Mouse (Mus musculus) T-helper 1 cell (primary cell): ENCODE data around the gene Sirt1.
"Not testable (repeated sequence)": the region's sequence is repeated elsewhere in the genome, so short reads cannot be mapped to it uniquely, and the experiment has no call there.

ENCODE experiments used
- in situ Hi-C: fragments of 300-600 bp; cut with MboI, MseI; formaldehyde crosslinking; loops from one replicate; pipeline ENCODE4 v1.15.1; 2025; ENCODE audit warnings: high pct_unique_total_duplicates

The Sirt1 gene

GRCm38 (mm10) chr10:63396963-63397362, 15.5 kb upstream of the Sirt1 start:
- in situ Hi-C loops, result no loop called here

GRCm38 (mm10) chr10:63388948-63389347, 7.4 kb upstream of the Sirt1 start:
- in situ Hi-C loops, result no loop called here

GRCm38 (mm10) chr10:63386991-63387390, 5.5 kb upstream of the Sirt1 start:
- in situ Hi-C loops, result no loop called here

- in situ Hi-C loops, result no loop called here
Measured at GRCm38 (mm10) chr10:63386444-63386843, 4.9 kb upstream of the Sirt1 start.

GRCm38 (mm10) chr10:63385897-63386296, 4.4 kb upstream of the Sirt1 start:
- in situ Hi-C loops, result not testable (repeated sequence)

GRCm38 (mm10) chr10:63382372-63383279, 1.1 kb upstream of the Sirt1 start, which contains the start of gene Dnajc12:
Gene Dnajc12, plus strand, starts transcription at chr10:63382443.
- in situ Hi-C loops, result no loop called here

GRCm38 (mm10) chr10:63378948-63379680, 2.4 kb downstream of the Sirt1 start:
- in situ Hi-C loops, result loop anchor here (5.0 kb wide), 1 partner anchor 37 kb away; no protein-coding TSS in a partner anchor

GRCm38 (mm10) chr10:63377468-63377867, 4.0 kb downstream of the Sirt1 start:
- in situ Hi-C loops, result loop anchor here (5.0 kb wide), 1 partner anchor 35 kb away; no protein-coding TSS in a partner anchor

- in situ Hi-C loops, result loop anchor here (5.0 kb wide), 1 partner anchor 34 kb away; no protein-coding TSS in a partner anchor
Measured at GRCm38 (mm10) chr10:63376303-63376702, 5.2 kb downstream of the Sirt1 start.

GRCm38 (mm10) chr10:63368041-63368440, 13.5 kb downstream of the Sirt1 start:
- in situ Hi-C loops, result no loop called here

- in situ Hi-C loops, result no loop called here
Measured at GRCm38 (mm10) chr10:63367386-63367785, 14.1 kb downstream of the Sirt1 start.

- in situ Hi-C loops, result no loop called here
Measured at GRCm38 (mm10) chr10:63365918-63366455, 15.5 kb downstream of the Sirt1 start.

GRCm38 (mm10) chr10:63360502-63360901, 21.0 kb downstream of the Sirt1 start:
- in situ Hi-C loops, result no loop called here

GRCm38 (mm10) chr10:63352111-63352510, 29.4 kb downstream of the Sirt1 start:
- in situ Hi-C loops, result no loop called here

- in situ Hi-C loops, result not testable (repeated sequence)
Measured at GRCm38 (mm10) chr10:63351099-63351498, 30.4 kb downstream of the Sirt1 start.

GRCm38 (mm10) chr10:63350666-63351065, 30.8 kb downstream of the Sirt1 start:
- in situ Hi-C loops, result no loop called here

GRCm38 (mm10) chr10:63348291-63348690, 33.2 kb downstream of the Sirt1 start:
- in situ Hi-C loops, result loop anchor here (10.0 kb wide), 1 partner anchor 77 kb away; the partner anchor contains the start of gene Gm7075

- in situ Hi-C loops, result loop anchor here (5.0 to 10.0 kb wide), 2 partner anchors 33 to 80 kb away; partner anchors contain the start of gene Gm7075
Measured at GRCm38 (mm10) chr10:63344751-63345150, 36.8 kb downstream of the Sirt1 start.

GRCm38 (mm10) chr10:63341351-63341750, 40.2 kb downstream of the Sirt1 start:
- in situ Hi-C loops, result loop anchor here (5.0 to 10.0 kb wide), 2 partner anchors 36 to 83 kb away; partner anchors contain the start of gene Gm7075

GRCm38 (mm10) chr10:63338914-63339643, 42.4 kb downstream of the Sirt1 start:
- in situ Hi-C loops, result no loop called here
